Mouse (Mus musculus): ENCODE data around the gene Mob1b. TPM values are rescaled to one million over a fixed set of nuclear protein-coding genes. Genes with fewer than 3 reads are reported as not detected.

Mob1b gene
- polyA plus RNA-seq, 1 experiment from 2014 or later: 12.4 TPM

DNA sequence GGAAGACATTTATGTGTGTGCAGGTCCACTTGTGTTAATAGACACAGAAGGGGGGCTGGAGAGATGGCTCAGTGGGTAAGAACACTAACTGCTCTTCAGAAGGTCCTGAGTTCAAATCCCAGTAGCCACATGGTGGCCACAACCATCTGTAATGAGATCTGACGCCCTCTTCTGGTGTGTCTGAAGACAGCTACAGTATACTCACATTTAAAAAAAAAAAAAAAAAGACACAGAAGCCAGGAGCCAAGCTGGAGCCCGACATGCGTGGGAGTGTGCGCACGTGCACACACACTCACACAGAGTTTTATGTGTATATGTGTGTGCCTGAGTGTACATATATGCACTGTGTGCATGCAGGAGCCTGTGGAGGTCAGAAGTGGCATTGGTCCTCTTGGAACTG, 42.0 kb downstream of the Mob1b start:
- DNase-seq (ENCODE audit: low spot score): no peak
- Histone ChIP-seq H3K9ac (ENCODE audit: low read length) (no peak overlapping the region), H3K4me3 (ENCODE audit: low read depth, low read length) (no peak overlapping the region), H3K9me3 (replicated peaks; ENCODE audit: control insufficient read depth, low read length) (no peaks in the 10 kb centered on the region), H3K27ac (ENCODE audit: low read depth, low read length) (no peak overlapping the region), H3K4me2 (ENCODE audit: low read length) (no peak overlapping the region), H3K27me3 (replicated peaks; ENCODE audit: control insufficient read depth, insufficient read depth, low read length) (no peaks in the 10 kb centered on the region), H3K36me3 (ENCODE audit: control insufficient read depth, insufficient read depth, low read length) (0 out of 2 replicates have a peak, but pooled peaks cover 4% of the 10 kb centered on the region), H3K4me1 (ENCODE audit: control insufficient read depth, insufficient read depth, low read length) (peaks cover 14% of the 10 kb centered on the region; the same call in 1 of the 2 replicates)
- 89% methylated on average over 5 of the region's 5 CpGs for WGBS
- ATAC-seq: no peak

GRCm38 (mm10) chr5:88764430-88764986, 43.9 kb downstream of the Mob1b start:
- Histone ChIP-seq H3K36me3 (ENCODE audit: control insufficient read depth, insufficient read depth, low read length) (peaks cover 1% of the 10 kb centered on the region), H3K4me1 (ENCODE audit: control insufficient read depth, insufficient read depth, low read length) (peaks cover 15% of the 10 kb centered on the region; the same call in 1 of the 2 replicates), H3K9me3 (replicated peaks; ENCODE audit: control insufficient read depth, low read length) (no peaks in the 10 kb centered on the region), H3K4me3 (ENCODE audit: low read depth, low read length) (peak overlapping the region; percentile 80), H3K27me3 (replicated peaks; ENCODE audit: control insufficient read depth, insufficient read depth, low read length) (no peaks in the 10 kb centered on the region), H3K27ac (ENCODE audit: low read depth, low read length) (peak overlapping the region; percentile 94), H3K4me2 (ENCODE audit: low read length) (peak overlapping the region; percentile 58), H3K9ac (ENCODE audit: low read length) (peak overlapping the region; percentile 85)
- DNase-seq (ENCODE audit: low spot score) (no peak), ATAC-seq (peak; percentile 61)
- under 1% methylated on average over 23 of the region's 23 CpGs for WGBS

DNA sequence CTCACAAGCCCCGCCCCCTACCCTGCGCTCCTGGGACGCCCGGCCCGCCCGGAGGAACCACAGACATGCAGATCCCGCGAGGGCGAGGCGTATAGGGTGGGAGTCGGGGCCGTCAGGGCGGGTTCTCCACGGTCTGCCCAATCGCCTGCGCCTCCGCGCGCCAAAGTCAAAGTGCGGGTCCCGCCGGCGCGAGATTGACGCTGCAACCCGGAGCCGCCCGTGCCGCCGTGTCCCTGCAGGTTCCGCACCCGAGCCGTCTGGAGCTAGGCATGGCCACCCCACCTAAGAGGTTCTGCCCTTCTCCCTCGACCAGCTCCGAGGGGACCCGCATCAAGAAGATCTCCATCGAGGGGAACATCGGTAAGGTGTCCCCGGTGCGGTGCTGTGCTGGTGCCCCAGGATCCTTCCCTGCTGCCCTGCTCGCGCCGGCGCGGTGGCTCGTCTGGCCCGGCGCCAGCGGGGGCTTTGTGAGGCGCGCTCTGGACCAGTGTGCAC, 44.4 kb downstream of the Mob1b start, which contains the start of gene Dck:
Gene Dck (plus strand): TSS at position 10 of the 495 bp plus-strand sequence.
- WGBS: under 1% methylated on average over 42 of the region's 51 CpGs
- DNase-seq (ENCODE audit: low spot score) (peak; percentile 98), ATAC-seq (peak; percentile 99)

GRCm38 (mm10) chr5:88765587-88765986, 44.9 kb downstream of the Mob1b start:
- 6% methylated on average over 6 of the region's 6 CpGs for WGBS
- H3K4me2 ChIP-seq (ENCODE audit: low read length): peak overlapping the region; percentile 58
- no peaks in the 10 kb centered on the region for H3K27me3 ChIP-seq (replicated peaks; ENCODE audit: control insufficient read depth, insufficient read depth, low read length)
- peaks cover 9% of the 10 kb centered on the region for H3K36me3 ChIP-seq (ENCODE audit: control insufficient read depth, insufficient read depth, low read length)
- peak overlapping the region; percentile 94 for H3K27ac ChIP-seq (ENCODE audit: low read depth, low read length)
- no peak for DNase-seq (ENCODE audit: low spot score)
- H3K4me1 ChIP-seq (ENCODE audit: control insufficient read depth, insufficient read depth, low read length): peaks cover 15% of the 10 kb centered on the region; the same call in 1 of the 2 replicates
- H3K4me3 ChIP-seq (ENCODE audit: low read depth, low read length): peak overlapping the region; percentile 80
- ATAC-seq: peak; percentile 2
- no peaks in the 10 kb centered on the region for H3K9me3 ChIP-seq (replicated peaks; ENCODE audit: control insufficient read depth, low read length)
- H3K9ac ChIP-seq (ENCODE audit: low read length): peak overlapping the region; percentile 85

More for the DNA sequence above, 44.4 kb downstream of the Mob1b start, which contains the start of gene Dck:
- peak within 1 kb of the TSS; percentile 80 for H3K4me3 ChIP-seq (ENCODE audit: low read depth, low read length)
- H3K4me2 ChIP-seq (ENCODE audit: low read length): peak within 1 kb of the TSS; percentile 58
- no peaks in the 10 kb centered on the region for H3K27me3 ChIP-seq (replicated peaks; ENCODE audit: control insufficient read depth, insufficient read depth, low read length)
- H3K36me3 ChIP-seq (ENCODE audit: control insufficient read depth, insufficient read depth, low read length): peaks cover 4% of the 10 kb centered on the region
- peak within 1 kb of the TSS; percentile 85 for H3K9ac ChIP-seq (ENCODE audit: low read length)
- peak within 1 kb of the TSS; percentile 94 for H3K27ac ChIP-seq (ENCODE audit: low read depth, low read length)
- peaks cover 15% of the 10 kb centered on the region; the same call in 1 of the 2 replicates for H3K4me1 ChIP-seq (ENCODE audit: control insufficient read depth, insufficient read depth, low read length)
- H3K9me3 ChIP-seq (replicated peaks; ENCODE audit: control insufficient read depth, low read length): no peaks in the 10 kb centered on the region

- WGBS: 34% methylated on average over 6 of the region's 6 CpGs
- Histone ChIP-seq H3K9ac (ENCODE audit: low read length) (peak overlapping the region; percentile 85), H3K4me2 (ENCODE audit: low read length) (peak overlapping the region; percentile 58), H3K27ac (ENCODE audit: low read depth, low read length) (no peak overlapping the region), H3K9me3 (replicated peaks; ENCODE audit: control insufficient read depth, low read length) (no peaks in the 10 kb centered on the region), H3K27me3 (replicated peaks; ENCODE audit: control insufficient read depth, insufficient read depth, low read length) (no peaks in the 10 kb centered on the region), H3K4me1 (ENCODE audit: control insufficient read depth, insufficient read depth, low read length) (peaks cover 15% of the 10 kb centered on the region; the same call in 1 of the 2 replicates), H3K4me3 (ENCODE audit: low read depth, low read length) (peak overlapping the region; percentile 80), H3K36me3 (ENCODE audit: control insufficient read depth, insufficient read depth, low read length) (peaks cover 11% of the 10 kb centered on the region)
- DNase-seq (ENCODE audit: low spot score) (no peak), ATAC-seq (no peak)
Observed at GRCm38 (mm10) chr5:88766121-88766520, 45.5 kb downstream of the Mob1b start.

- DNase-seq (ENCODE audit: low spot score): no peak
- 95% methylated on average over 5 of the region's 5 CpGs for WGBS
- no peak for ATAC-seq
- Histone ChIP-seq H3K4me3 (ENCODE audit: low read depth, low read length) (peak overlapping the region; percentile 80; the same call in 1 of the 2 replicates), H3K36me3 (ENCODE audit: control insufficient read depth, insufficient read depth, low read length) (peaks cover 17% of the 10 kb centered on the region), H3K9ac (ENCODE audit: low read length) (no peak overlapping the region), H3K27me3 (replicated peaks; ENCODE audit: control insufficient read depth, insufficient read depth, low read length) (no peaks in the 10 kb centered on the region), H3K27ac (ENCODE audit: low read depth, low read length) (no peak overlapping the region), H3K9me3 (replicated peaks; ENCODE audit: control insufficient read depth, low read length) (no peaks in the 10 kb centered on the region), H3K4me1 (ENCODE audit: control insufficient read depth, insufficient read depth, low read length) (peaks cover 15% of the 10 kb centered on the region; the same call in 1 of the 2 replicates), H3K4me2 (ENCODE audit: low read length) (peak overlapping the region; percentile 58)
Observed at GRCm38 (mm10) chr5:88766863-88767262, 46.2 kb downstream of the Mob1b start.

DNA sequence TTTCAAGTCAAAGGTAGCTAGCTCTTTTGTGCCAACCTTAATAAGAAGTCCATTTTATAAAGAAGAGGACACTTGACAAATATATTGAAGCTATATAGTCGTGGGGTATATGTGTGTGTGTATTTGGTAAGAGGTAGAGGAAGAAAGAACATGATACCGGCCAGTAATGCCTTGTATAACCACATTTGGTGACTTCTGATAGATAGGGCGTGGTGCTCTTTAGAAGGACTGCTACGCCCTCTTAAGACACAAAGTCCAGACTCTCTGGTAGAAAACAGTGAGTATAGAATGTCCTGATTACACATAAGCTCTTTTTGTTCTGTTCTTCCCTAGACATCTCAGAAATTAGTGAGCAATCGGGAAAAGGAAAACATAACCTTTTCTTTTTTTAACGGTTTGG, 47.5 kb downstream of the Mob1b start:
- no peak for ATAC-seq
- no peak overlapping the region for H3K27ac ChIP-seq (ENCODE audit: low read depth, low read length)
- H3K27me3 ChIP-seq (replicated peaks; ENCODE audit: control insufficient read depth, insufficient read depth, low read length): no peaks in the 10 kb centered on the region
- no peak for DNase-seq (ENCODE audit: low spot score)
- no peak overlapping the region for H3K9ac ChIP-seq (ENCODE audit: low read length)
- no peaks in the 10 kb centered on the region for H3K9me3 ChIP-seq (replicated peaks; ENCODE audit: control insufficient read depth, low read length)
- peaks cover 15% of the 10 kb centered on the region; the same call in 1 of the 2 replicates for H3K4me1 ChIP-seq (ENCODE audit: control insufficient read depth, insufficient read depth, low read length)
- no peak overlapping the region for H3K4me2 ChIP-seq (ENCODE audit: low read length)
- 94% methylated on average over 6 of the region's 6 CpGs for WGBS
- H3K36me3 ChIP-seq (ENCODE audit: control insufficient read depth, insufficient read depth, low read length): peaks cover 30% of the 10 kb centered on the region
- H3K4me3 ChIP-seq (ENCODE audit: low read depth, low read length): no peak overlapping the region

GRCm38 (mm10) chr5:88782072-88782765, 61.6 kb downstream of the Mob1b start:
- H3K27ac ChIP-seq (ENCODE audit: low read depth, low read length): no peak overlapping the region
- 83% methylated on average over 7 of the region's 7 CpGs for WGBS
- H3K4me1 ChIP-seq (ENCODE audit: control insufficient read depth, insufficient read depth, low read length): no peaks in the 10 kb centered on the region
- no peaks in the 10 kb centered on the region for H3K9me3 ChIP-seq (replicated peaks; ENCODE audit: control insufficient read depth, low read length)
- peaks cover 64% of the 10 kb centered on the region for H3K36me3 ChIP-seq (ENCODE audit: control insufficient read depth, insufficient read depth, low read length)
- ATAC-seq (no peak), DNase-seq (ENCODE audit: low spot score) (no peak)
- no peak overlapping the region for H3K9ac ChIP-seq (ENCODE audit: low read length)
- H3K27me3 ChIP-seq (replicated peaks; ENCODE audit: control insufficient read depth, insufficient read depth, low read length): no peaks in the 10 kb centered on the region
- H3K4me3 ChIP-seq (ENCODE audit: low read depth, low read length): no peak overlapping the region
- H3K4me2 ChIP-seq (ENCODE audit: low read length): no peak overlapping the region

DNA sequence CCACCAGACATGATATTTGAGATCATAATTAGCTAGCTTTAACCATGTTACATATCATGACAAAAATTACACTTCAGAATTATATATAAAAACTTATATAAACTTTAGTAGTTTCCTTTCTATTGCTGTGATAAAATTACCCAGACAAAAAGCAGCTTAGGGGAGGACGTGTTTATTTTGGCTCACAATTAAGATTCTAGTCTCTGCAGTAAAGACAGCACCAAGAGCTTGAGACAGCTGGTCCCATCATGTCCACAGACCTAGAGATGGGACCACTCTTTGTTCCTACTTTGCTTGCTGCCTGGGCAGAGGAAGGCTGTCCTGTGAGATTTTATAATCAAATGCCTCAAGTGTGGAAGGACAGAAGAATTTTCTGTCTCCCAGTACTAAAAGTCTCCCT, 64.4 kb downstream of the Mob1b start:
- Histone ChIP-seq H3K9me3 (replicated peaks; ENCODE audit: control insufficient read depth, low read length) (no peaks in the 10 kb centered on the region), H3K36me3 (ENCODE audit: control insufficient read depth, insufficient read depth, low read length) (peaks cover 48% of the 10 kb centered on the region), H3K27me3 (replicated peaks; ENCODE audit: control insufficient read depth, insufficient read depth, low read length) (no peaks in the 10 kb centered on the region), H3K9ac (ENCODE audit: low read length) (no peak overlapping the region), H3K4me3 (ENCODE audit: low read depth, low read length) (no peak overlapping the region), H3K27ac (ENCODE audit: low read depth, low read length) (no peak overlapping the region), H3K4me1 (ENCODE audit: control insufficient read depth, insufficient read depth, low read length) (no peaks in the 10 kb centered on the region), H3K4me2 (ENCODE audit: low read length) (no peak overlapping the region)
- ATAC-seq (no peak), DNase-seq (ENCODE audit: low spot score) (no peak)
- WGBS: 88% methylated on average over 1 of the region's 1 CpGs

All from forebrain, embryonic 14.5 days (tissue).